Mouse (Mus musculus): ENCODE measurements around the gene Tspan15.

GRCm38 (mm10) chr10:62244067-62244466 lies 13.0 kb upstream of the Tspan15 start:
- TF ChIP-seq POLR2A (IDR thresholded peaks at IDR 0.05; ENCODE audit: insufficient read depth, low read depth, low read length) (no peak), CTCF (IDR thresholded peaks at IDR 0.05) (no peak)
